Mouse (Mus musculus) heart, embryonic 13.5 days (tissue): Measurements from ENCODE around the gene Fam210b. TPM values are rescaled to one million over a fixed set of nuclear protein-coding genes. Genes with fewer than 3 reads are reported as not detected.

Experiments used
- ATAC-seq: fragments of 200-750 bp; cut with Nextera tagmentation; 2 replicates; pipeline ENCODE4 v1.8.0; 2017; ENCODE audit warnings: moderate TSS enrichment; ENCODE audit not compliant: insufficient number of reproducible peaks, low FRiP score, low TSS enrichment; ENCODE audit errors: extremely low read depth
- H3K27ac ChIP-seq: fragments of 300-500 bp; sonication (generic); replicated peaks from 2 replicates; pipeline ENCODE4 v1.5.1; 2015; ENCODE audit warnings: moderate library complexity, mild to moderate bottlenecking, inconsistent platforms
- H3K27me3 ChIP-seq: fragments of 300-500 bp; sonication (generic); replicated peaks from 2 replicates; pipeline ENCODE4 v1.6.1; 2015; ENCODE audit warnings: mild to moderate bottlenecking, inconsistent platforms
- H3K36me3 ChIP-seq: fragments of 300-500 bp; sonication (generic); 2 replicates; pipeline ENCODE4 v1.6.1; 2015; ENCODE audit warnings: mild to moderate bottlenecking, inconsistent platforms
- H3K4me1 ChIP-seq: fragments of 300-500 bp; sonication (generic); 2 replicates; pipeline ENCODE4 v1.6.1; 2015; ENCODE audit warnings: inconsistent platforms
- H3K4me2 ChIP-seq: fragments of 300-500 bp; sonication (generic); 2 replicates; pipeline ENCODE4 v1.6.1; 2015; ENCODE audit warnings: inconsistent platforms, mild to moderate bottlenecking, moderate library complexity
- H3K4me3 ChIP-seq: fragments of 300-500 bp; sonication (generic); 2 replicates; pipeline ENCODE4 v1.5.1; 2015; ENCODE audit warnings: moderate library complexity, mild to moderate bottlenecking, inconsistent platforms
- H3K9ac ChIP-seq: fragments of 300-500 bp; sonication (generic); 2 replicates; pipeline ENCODE4 v1.6.1; 2015; ENCODE audit warnings: inconsistent platforms, mild to moderate bottlenecking, moderate library complexity
- H3K9me3 ChIP-seq: fragments of 300-500 bp; sonication (generic); 2 replicates; pipeline ENCODE4 v1.6.1; 2016; ENCODE audit warnings: inconsistent platforms
- WGBS: fragments of 180-500 bp; shearing (Covaris S2); methylation state at CpG from one replicate; pipeline ENCODE4 v1.1.7; 2015; ENCODE audit warnings: mixed read lengths; 5-methylcytosine and 5-hydroxymethylcytosine counted together
- polyA plus RNA-seq: library from polyadenylated mRNA; unstranded; fragments of >200 nt; fragmentation: Nextera tagmentation; extraction: Ambion mirVana; gene quantifications from 2 replicates; pipeline ENCODE4 v1.2.1, GENCODE M21; 2015

The Fam210b gene
- polyA plus RNA-seq, 1 experiment from 2014 or later, result 19.2 TPM

GRCm38 (mm10) chr2:172329179-172329578 lies 16.2 kb upstream of the Fam210b start:
- H3K27ac ChIP-seq, result no peak overlapping the region
- H3K4me1 ChIP-seq, result no peaks in the 10 kb centered on the region
- H3K4me3 ChIP-seq, result no peak overlapping the region
- no peaks in the 10 kb centered on the region for H3K9me3 ChIP-seq
- no peak overlapping the region for H3K9ac ChIP-seq
- 6% methylated on average over 13 of the region's 13 CpGs for WGBS
- H3K36me3 ChIP-seq, result no peaks in the 10 kb centered on the region
- no peak for ATAC-seq
- H3K4me2 ChIP-seq, result peak overlapping the region; percentile 29
- H3K27me3 ChIP-seq, result peaks cover 47% of the 10 kb centered on the region

DNA sequence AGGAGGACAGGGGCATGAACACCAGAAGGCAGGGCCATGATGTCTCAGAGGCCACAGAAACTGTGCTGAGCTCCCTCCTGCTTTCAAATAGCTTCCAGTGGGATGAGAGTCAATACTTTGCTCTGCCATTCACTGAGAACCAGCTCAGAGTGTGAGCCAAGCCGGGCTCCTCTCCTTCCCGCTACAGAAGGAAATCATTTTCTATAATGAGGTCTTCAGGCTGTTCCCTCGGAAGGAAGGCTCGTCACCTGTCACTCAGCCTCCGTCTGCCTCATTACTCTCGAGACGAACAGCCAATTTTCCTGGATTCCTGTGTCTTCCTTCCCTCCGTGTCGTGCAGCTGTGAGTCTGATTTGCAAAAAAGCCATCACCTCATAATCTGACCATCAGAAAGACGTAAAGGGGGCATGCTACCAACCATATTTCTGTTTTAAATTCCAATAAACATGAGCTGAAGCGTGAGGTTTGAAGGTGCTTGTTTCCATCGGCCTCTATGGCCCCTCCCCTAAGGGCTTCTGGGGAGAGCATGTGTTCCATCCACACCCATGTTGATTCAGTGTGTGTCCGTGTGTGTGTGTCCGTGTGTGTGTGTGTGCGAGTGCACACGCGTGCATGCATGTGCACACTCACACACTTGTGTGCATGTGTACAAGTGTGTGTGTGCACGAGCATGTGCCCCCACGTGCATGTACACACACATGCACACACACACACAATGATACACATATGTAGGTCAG lies 7.0 kb upstream of the Fam210b start:
- Histone ChIP-seq H3K36me3 (no peaks in the 10 kb centered on the region), H3K9ac (no peak overlapping the region), H3K27me3 (0 out of 2 replicates have a peak, but pooled peaks cover 2% of the 10 kb centered on the region), H3K27ac (no peak overlapping the region), H3K4me1 (no peaks in the 10 kb centered on the region), H3K4me2 (no peak overlapping the region), H3K4me3 (no peak overlapping the region), H3K9me3 (peaks cover 10% of the 10 kb centered on the region)
- ATAC-seq, result no peak
- WGBS, result 81% methylated on average over 19 of the region's 19 CpGs

DNA sequence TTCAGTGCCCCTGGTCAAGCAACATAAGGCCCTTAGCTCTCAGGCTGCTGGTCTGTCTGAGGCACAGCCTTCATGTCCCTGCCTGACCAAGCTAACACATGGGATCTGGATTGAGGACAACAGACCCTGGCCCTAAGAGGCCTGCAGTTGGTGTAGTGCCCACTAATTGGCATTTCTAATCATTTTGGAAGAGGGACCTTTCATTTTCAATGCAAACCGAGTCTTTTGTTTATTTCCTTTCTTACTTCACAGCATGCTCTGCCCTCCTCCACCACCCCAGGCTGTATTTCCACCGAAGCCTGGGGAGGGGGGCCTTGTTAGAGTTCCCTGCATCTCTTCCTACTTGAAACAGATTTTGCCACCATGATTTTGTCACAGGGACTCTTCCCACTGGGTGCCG lies 4.4 kb upstream of the Fam210b start:
- Histone ChIP-seq H3K27ac (no peak overlapping the region), H3K27me3 (no peaks in the 10 kb centered on the region)
- WGBS, result 48% methylated on average over 3 of the region's 3 CpGs

DNA sequence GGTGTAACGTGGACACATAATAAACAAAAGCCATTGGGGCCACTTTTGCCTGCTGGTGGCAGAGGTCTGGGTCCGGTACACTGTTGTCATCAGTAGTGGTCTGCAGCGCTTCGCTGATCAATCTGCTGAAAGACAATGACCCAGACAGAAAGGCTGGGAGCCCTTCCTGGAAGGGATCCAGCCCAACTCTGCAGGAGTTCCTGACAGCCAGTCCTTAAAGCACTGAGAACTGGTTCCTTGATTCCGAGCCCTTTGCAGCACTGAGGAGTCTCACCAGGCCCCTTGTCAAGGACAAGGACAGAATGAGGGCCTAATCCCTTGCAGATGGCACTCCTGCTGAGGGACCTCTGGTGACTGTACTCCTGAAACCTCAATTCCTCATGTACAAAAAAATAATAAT lies 3.8 kb upstream of the Fam210b start:
- Histone ChIP-seq H3K4me1 (peaks cover 10% of the 10 kb centered on the region), H3K4me2 (no peak overlapping the region), H3K27me3 (no peaks in the 10 kb centered on the region), H3K27ac (no peak overlapping the region), H3K36me3 (no peaks in the 10 kb centered on the region), H3K4me3 (no peak overlapping the region), H3K9ac (no peak overlapping the region), H3K9me3 (peaks cover 11% of the 10 kb centered on the region)
- ATAC-seq, result no peak
- 45% methylated on average over 5 of the region's 5 CpGs for WGBS

More for the DNA sequence above, 4.4 kb upstream of the Fam210b start:
- no peak overlapping the region for H3K4me2 ChIP-seq
- peaks cover 11% of the 10 kb centered on the region for H3K9me3 ChIP-seq
- no peak for ATAC-seq
- H3K4me3 ChIP-seq, result no peak overlapping the region
- H3K9ac ChIP-seq, result no peak overlapping the region
- no peaks in the 10 kb centered on the region for H3K36me3 ChIP-seq
- H3K4me1 ChIP-seq, result peaks cover 7% of the 10 kb centered on the region

DNA sequence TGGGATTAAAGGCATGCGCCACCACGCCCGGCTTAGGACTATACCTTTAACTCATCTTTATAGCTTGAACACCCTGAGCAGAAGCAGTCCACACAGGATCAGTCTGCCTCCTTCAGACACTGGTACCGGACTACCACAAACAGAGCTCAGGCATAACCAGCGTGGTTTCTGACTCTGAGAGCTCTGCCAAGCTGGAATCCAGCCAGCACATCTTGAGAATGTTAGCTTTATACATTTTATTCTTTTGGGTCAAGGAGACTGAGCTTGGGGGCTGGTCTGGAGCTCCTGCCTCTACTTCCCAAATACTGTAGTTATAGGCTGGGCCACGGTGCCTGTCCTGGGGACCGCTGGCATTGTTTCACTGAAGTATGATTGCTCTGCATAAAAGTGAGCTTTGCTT lies 1.6 kb upstream of the Fam210b start:
- no peak for ATAC-seq
- H3K9me3 ChIP-seq, result peaks cover 11% of the 10 kb centered on the region
- no peak overlapping the region for H3K4me2 ChIP-seq
- H3K27me3 ChIP-seq, result no peaks in the 10 kb centered on the region
- peaks cover 32% of the 10 kb centered on the region for H3K4me1 ChIP-seq
- no peak overlapping the region for H3K27ac ChIP-seq
- H3K36me3 ChIP-seq, result no peaks in the 10 kb centered on the region
- no peak overlapping the region for H3K4me3 ChIP-seq
- WGBS, result 91% methylated on average over 7 of the region's 7 CpGs
- H3K9ac ChIP-seq, result no peak overlapping the region

DNA sequence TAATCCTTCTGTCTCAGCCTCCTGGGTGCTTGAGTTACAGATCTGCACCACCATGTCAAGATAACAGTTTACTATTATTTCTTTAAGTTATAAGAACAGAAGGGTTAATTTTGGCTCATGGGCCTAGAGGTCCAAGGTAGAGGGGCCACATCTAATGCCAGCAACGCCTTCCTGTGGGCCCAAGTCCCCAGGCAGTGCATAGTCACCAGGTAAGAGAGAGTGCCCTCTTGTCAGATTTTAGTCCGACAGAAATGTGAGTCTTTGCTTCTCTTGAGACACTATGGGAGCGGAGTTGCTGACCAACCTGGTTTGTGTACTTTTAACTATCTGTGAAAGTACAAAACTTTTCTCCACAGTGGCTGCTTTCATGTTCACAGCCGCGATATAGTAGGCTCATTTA lies 696 bp upstream of the Fam210b start:
- WGBS, result 35% methylated on average over 5 of the region's 5 CpGs
- peak overlapping the region; percentile 66 for H3K27ac ChIP-seq
- peaks cover 11% of the 10 kb centered on the region for H3K9me3 ChIP-seq
- peaks cover 35% of the 10 kb centered on the region for H3K4me1 ChIP-seq
- 0 out of 2 replicates have a peak overlapping the region, but pooled peaks have one; percentile 1 for H3K9ac ChIP-seq
- H3K4me2 ChIP-seq, result peak overlapping the region; percentile 91
- no peak for ATAC-seq
- no peaks in the 10 kb centered on the region for H3K36me3 ChIP-seq
- no peaks in the 10 kb centered on the region for H3K27me3 ChIP-seq
- H3K4me3 ChIP-seq, result peak overlapping the region; percentile 77

GRCm38 (mm10) chr2:172346034-172346929 lies 917 bp downstream of the Fam210b start:
- peak overlapping the region; percentile 91 for H3K4me2 ChIP-seq
- WGBS, result 10% methylated on average over 31 of the region's 31 CpGs
- H3K9ac ChIP-seq, result peak overlapping the region; percentile 87
- H3K4me3 ChIP-seq, result peak overlapping the region; percentile 77
- H3K36me3 ChIP-seq, result no peaks in the 10 kb centered on the region
- H3K4me1 ChIP-seq, result peaks cover 49% of the 10 kb centered on the region
- H3K9me3 ChIP-seq, result peaks cover 11% of the 10 kb centered on the region
- H3K27me3 ChIP-seq, result no peaks in the 10 kb centered on the region
- H3K27ac ChIP-seq, result peak overlapping the region; percentile 67
- no peak for ATAC-seq

DNA sequence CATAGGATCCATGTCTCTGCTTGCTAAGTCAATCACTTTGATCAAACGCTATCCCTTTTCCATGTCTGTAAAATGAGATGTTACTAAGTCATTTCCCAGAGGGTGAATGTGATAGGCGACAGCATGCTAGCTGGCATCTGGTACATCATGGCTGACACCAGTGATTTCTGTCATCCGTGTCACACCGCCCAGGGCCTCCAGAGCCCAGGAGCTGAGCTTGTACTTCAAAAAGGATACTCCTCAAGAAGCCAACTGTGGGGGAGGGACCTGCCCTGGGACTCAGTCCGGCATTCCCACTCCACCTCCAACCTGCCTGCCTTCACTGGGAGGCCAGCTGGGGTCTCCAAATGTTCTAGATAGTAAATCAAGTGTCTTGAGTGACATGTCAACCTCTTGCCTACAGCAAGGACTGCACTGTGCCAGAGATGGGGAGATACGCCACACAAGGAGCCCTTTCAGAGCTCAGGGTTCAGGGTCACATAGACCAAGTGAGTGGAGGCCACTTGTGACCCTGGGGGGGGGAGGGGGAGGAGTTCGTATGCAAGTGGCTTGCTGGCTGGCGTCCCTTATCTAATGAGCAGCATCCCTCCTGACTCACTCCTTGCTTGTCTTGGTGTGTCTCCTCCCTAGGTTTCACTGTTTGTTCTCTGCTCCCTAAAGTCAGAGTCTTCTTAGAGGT lies 1.7 kb downstream of the Fam210b start:
- Histone ChIP-seq H3K27ac (peak overlapping the region; percentile 69), H3K9me3 (peaks cover 11% of the 10 kb centered on the region), H3K4me1 (peaks cover 49% of the 10 kb centered on the region)

GRCm38 (mm10) chr2:172348297-172348950 lies 3.1 kb downstream of the Fam210b start:
- Histone ChIP-seq H3K9ac (peak overlapping the region; percentile 47), H3K4me1 (peaks cover 49% of the 10 kb centered on the region), H3K36me3 (peaks cover 12% of the 10 kb centered on the region), H3K4me2 (peak overlapping the region; percentile 91), H3K4me3 (peak overlapping the region; percentile 77), H3K27ac (peak overlapping the region; percentile 69), H3K9me3 (peaks cover 1% of the 10 kb centered on the region; the same call in 1 of the 2 replicates), H3K27me3 (no peaks in the 10 kb centered on the region)
- no peak for ATAC-seq
- WGBS, result 24% methylated on average over 3 of the region's 3 CpGs

More for the DNA sequence above, 1.7 kb downstream of the Fam210b start:
- whole genome bisulfite sequencing, result 48% methylated on average over 8 of the region's 8 CpGs
- Histone ChIP-seq H3K4me2 (peak overlapping the region; percentile 91), H3K27me3 (no peaks in the 10 kb centered on the region), H3K9ac (peak overlapping the region; percentile 87), H3K36me3 (no peaks in the 10 kb centered on the region), H3K4me3 (peak overlapping the region; percentile 77)
- 0 out of 2 replicates have a peak, but pooled peaks have one; percentile 5 for ATAC-seq

DNA sequence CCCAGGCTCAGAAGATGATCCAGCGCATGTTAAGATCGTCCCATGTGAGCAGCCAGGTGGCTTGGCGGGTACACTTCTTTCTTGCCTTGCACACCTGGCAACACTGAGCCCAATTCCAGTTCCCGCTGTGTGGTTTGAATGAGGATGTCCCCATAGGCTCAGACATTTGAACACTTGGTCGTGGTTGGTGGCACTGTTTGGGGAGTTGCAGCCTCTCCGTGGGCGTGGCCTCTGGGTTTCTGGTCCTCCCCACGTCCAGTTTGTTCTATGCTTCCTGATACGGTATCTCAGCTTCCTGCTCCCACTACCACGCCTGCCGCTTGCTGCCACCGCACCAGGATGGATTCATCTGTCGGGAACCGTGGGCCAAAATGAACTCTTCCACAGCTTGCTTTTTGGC lies 4.4 kb downstream of the Fam210b start:
- Histone ChIP-seq H3K27ac (0 out of 2 replicates have a peak overlapping the region, but pooled peaks have one; percentile 69), H3K4me2 (peak overlapping the region; percentile 91), H3K9me3 (no peaks in the 10 kb centered on the region), H3K36me3 (peaks cover 25% of the 10 kb centered on the region), H3K4me3 (peak overlapping the region; percentile 77), H3K4me1 (peaks cover 44% of the 10 kb centered on the region), H3K9ac (no peak overlapping the region), H3K27me3 (no peaks in the 10 kb centered on the region)
- ATAC-seq, result no peak
- WGBS, result 74% methylated on average over 14 of the region's 14 CpGs
